Mouse (Mus musculus) CD4-positive, CD25-positive, alpha-beta regulatory T cell, adult 9 weeks (primary cell): ENCODE measurements around the gene Zscan4-ps2. TPM values are rescaled to one million over a fixed set of nuclear protein-coding genes. Genes with fewer than 3 reads are reported as not detected.

Source experiments
- polyA plus RNA-seq: library from polyadenylated mRNA; unstranded; fragments of 100-300 nt; shearing (Covaris generic); gene quantifications from one replicate; pipeline ENCODE4 v1.2.1, GENCODE M21; 2017

Zscan4-ps2 gene
- polyA plus RNA-seq: not detected

GRCm38 (mm10) chr7:11514010-11514409 is at the start of gene Zscan4-ps2:
TSS of gene Zscan4-ps2 (plus strand) at chr7:11514310.

Other genes with a start within 250 kb of the Zscan4-ps2 start
- gene Zscan4e, start 203.6 kb upstream of the Zscan4-ps2 start, polyA plus RNA-seq: not detected
- gene Zscan4f, start 116.4 kb upstream of the Zscan4-ps2 start, polyA plus RNA-seq: not detected
- gene Zscan4-ps3, start 95.0 kb downstream of the Zscan4-ps2 start, polyA plus RNA-seq: not detected
- gene Vmn1r72, start 165.8 kb downstream of the Zscan4-ps2 start, polyA plus RNA-seq: 0.09 TPM
- not detected for gene Vmn1r73, start 216.0 kb downstream of the Zscan4-ps2 start, polyA plus RNA-seq